Mouse (Mus musculus) myocyte (in vitro differentiated cells): Measurements from ENCODE around the gene Tbxas1.

Experiments
- E2F4 ChIP-seq: IDR thresholded peaks from one replicate; pipeline ENCODE4 v1.6.1; 2011; ENCODE audit warnings: mild to moderate bottlenecking, control low read depth, moderate library complexity; ENCODE audit not compliant: insufficient read depth
- MAX ChIP-seq: IDR thresholded peaks from one replicate; pipeline ENCODE4 v1.6.1; 2011; ENCODE audit warnings: low read depth, mild to moderate bottlenecking, control low read depth
- MYOG ChIP-seq, 3 experiments: IDR thresholded peaks; one replicate each; pipeline ENCODE4 v1.6.1; 2011; ENCODE audit warnings: control low read depth in 2 of 3, low read depth in 2 of 3, mild to moderate bottlenecking in 2 of 3; ENCODE audit not compliant: insufficient read length in 2 of 3, control insufficient read depth in 1 of 3, insufficient read depth in 1 of 3
- POLR2A ChIP-seq: IDR thresholded peaks from one replicate; pipeline ENCODE4 v1.6.1; 2011; ENCODE audit warnings: low read depth, mild to moderate bottlenecking, control low read depth, moderate library complexity; ENCODE audit not compliant: insufficient read length
- POLR2AphosphoS2 ChIP-seq: IDR thresholded peaks from one replicate; pipeline ENCODE4 v1.6.1; 2011; ENCODE audit warnings: low read depth, control low read depth; ENCODE audit not compliant: insufficient read length
- USF1 ChIP-seq: IDR thresholded peaks from one replicate; pipeline ENCODE4 v1.6.1; 2011; ENCODE audit warnings: low read depth, mild to moderate bottlenecking, control low read depth, moderate library complexity

GRCm38 (mm10) chr6:38826857-38827256 is 48.3 kb upstream of the Tbxas1 start:
- TF ChIP-seq POLR2A (no peak), MAX (no peak), E2F4 (no peak), POLR2AphosphoS2 (no peak), MYOG (IDR thresholded peaks at IDR 0.05; ENCODE audit: control insufficient read depth in 1 of 3, insufficient read depth in 1 of 3, insufficient read length in 2 of 3, low read depth in 2 of 3) (no peak), USF1 (no peak)
